In the genomic region with DNA sequence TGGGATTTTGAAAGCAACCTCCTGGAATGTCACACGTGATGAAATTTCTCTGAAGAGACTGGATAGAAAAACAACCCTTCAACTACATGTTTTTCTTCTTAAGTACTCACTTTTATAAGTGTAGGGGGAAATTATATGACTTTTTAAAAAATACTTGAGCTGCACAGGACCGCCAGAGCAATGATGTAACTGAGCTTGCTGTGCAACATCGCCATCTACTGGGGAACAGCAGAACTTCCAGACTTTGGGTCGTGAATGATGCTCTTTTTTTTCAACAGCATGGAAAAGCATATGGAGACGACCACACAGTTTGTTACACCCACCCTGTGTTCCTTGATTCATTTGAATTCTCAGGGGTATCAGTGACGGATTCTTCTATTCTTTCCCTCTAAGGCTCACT, we compare ENCODE assay signal across 8 mouse cellular contexts. TPM values are rescaled to one million over a fixed set of nuclear protein-coding genes. Genes with fewer than 3 reads are reported as not detected.
A peak's percentile ranks its signal among the peaks of the same experiment; 100 is the strongest.
DNase-seq lines count a peak whose midpoint lies in the region; ATAC-seq lines count a peak whose summit lies in the region.

No protein-coding gene starts in this region.

- no peaks in the 10 kb centered on the region for H3K36me3 ChIP-seq in heart, embryonic 12.5 days

- H3K27me3 ChIP-seq in heart, embryonic 12.5 days (replicated peaks), result peaks cover 28% of the 10 kb centered on the region; the same call in 1 of the 2 replicates

- H3K27ac ChIP-seq in heart, embryonic 12.5 days (ENCODE audit: poor library complexity, severe bottlenecking), result no peak overlapping the region

- no peak overlapping the region for H3K9ac ChIP-seq in heart, embryonic 12.5 days

- WGBS in heart, embryonic 12.5 days, result 2% methylated on average over 6 of the region's 6 CpGs

- no peak overlapping the region for H3K4me2 ChIP-seq in heart, embryonic 12.5 days

- no peaks in the 10 kb centered on the region; the same call in 1 of the 2 replicates for H3K4me1 ChIP-seq in heart, embryonic 12.5 days (replicated peaks)

- intact Hi-C loops in heart, postnatal 36 days (cut with DNase I), result loop anchor here (1.0 kb wide), 2 partner anchors 66 to 160 kb away; no protein-coding TSS in a partner anchor

- no peaks in the 10 kb centered on the region for H3K9me3 ChIP-seq in heart, embryonic 12.5 days (replicated peaks)

- DNase-seq in heart, adult 8-10 months (ENCODE audit: low spot score), result peak; percentile 40
- peak; percentile 79 for DNase-seq in embryo, embryonic 11 days
- DNase-seq in heart, postnatal 36 days, result peak; percentile 56 to 69
- DNase-seq in layer of hippocampus, postnatal 25 days (ENCODE audit: extremely low spot score in 1 of 2, low spot score in 1 of 2), result peak; percentile 20 to 76
- DNase-seq in right cerebral cortex, postnatal 14 days, result peak; percentile 73

- no peak for ATAC-seq in heart, embryonic 12.5 days (ENCODE audit: insufficient number of reproducible peaks, low FRiP score)
- ATAC-seq in activated CD4-positive, CD25-positive, alpha-beta regulatory T cell, adult 4 months, result peak; percentile 57
- ATAC-seq in megakaryocyte-erythroid progenitor cell, adult 5-6 weeks (replicated peaks; ENCODE audit: low FRiP score, low TSS enrichment, poor library complexity, severe bottlenecking), result peak; percentile 67

- H3K4me3 ChIP-seq in heart, embryonic 12.5 days, result no peak overlapping the region

RNA-seq across cellular contexts. Expression of a gene that starts 8.9 kb away (rescaled TPM):
- not detected for total RNA-seq in heart, adult 8-10 months (2022)
- polyA plus RNA-seq in heart, embryonic 12.5 days (2016; fragmentation: Nextera tagmentation; extraction: Ambion mirVana), result not detected in 2 replicates
- 1 to 10 TPM; 2.0 to 4.3 TPM for polyA plus RNA-seq in activated CD4-positive, CD25-positive, alpha-beta regulatory T cell, adult 4 months (2017; shearing (Covaris generic))
- total RNA-seq in heart, postnatal 36 days (2021), result not detected
- total RNA-seq in layer of hippocampus, postnatal 25 days (2021), result not detected
- total RNA-seq in megakaryocyte-erythroid progenitor cell, adult 5-6 weeks (2014; fragmentation: Nextera tagmentation), result not detected in 2 replicates
- not detected in 2 replicates for total RNA-seq in megakaryocyte-erythroid progenitor cell, adult 5-6 weeks (2017)

RNA-seq across cellular contexts. Expression of a gene that starts 39.8 kb away (rescaled TPM):
- total RNA-seq in heart, adult 8-10 months (2022), result 1 to 10 TPM; 1.7 to 5.5 (median 4.9) TPM
- polyA plus RNA-seq in heart, embryonic 12.5 days (2016; fragmentation: Nextera tagmentation; extraction: Ambion mirVana), result 1.9 and 3.0 TPM in 2 replicates
- 10 to 100 TPM; 24.5 to 28.7 TPM for polyA plus RNA-seq in activated CD4-positive, CD25-positive, alpha-beta regulatory T cell, adult 4 months (2017; shearing (Covaris generic))
- 1 to 10 TPM; 6.3 to 8.0 TPM for total RNA-seq in heart, postnatal 36 days (2021)
- total RNA-seq in layer of hippocampus, postnatal 25 days (2021), result 1 to 10 TPM; 1.7 to 2.9 TPM
- total RNA-seq in megakaryocyte-erythroid progenitor cell, adult 5-6 weeks (2014; fragmentation: Nextera tagmentation), result 11.5 and 30.2 TPM in 2 replicates
- total RNA-seq in megakaryocyte-erythroid progenitor cell, adult 5-6 weeks (2017), result 3.1 and 6.2 TPM in 2 replicates

RNA-seq across cellular contexts. Expression of a gene that starts 47.4 kb away (rescaled TPM):
- total RNA-seq in heart, adult 8-10 months (2022), result not detected
- polyA plus RNA-seq in heart, embryonic 12.5 days (2016; fragmentation: Nextera tagmentation; extraction: Ambion mirVana), result 0.14 and 0.28 TPM in 2 replicates
- polyA plus RNA-seq in activated CD4-positive, CD25-positive, alpha-beta regulatory T cell, adult 4 months (2017; shearing (Covaris generic)), result under 1 TPM; 0.20 to 0.37 TPM
- total RNA-seq in heart, postnatal 36 days (2021), result not detected
- not detected for total RNA-seq in layer of hippocampus, postnatal 25 days (2021)
- total RNA-seq in megakaryocyte-erythroid progenitor cell, adult 5-6 weeks (2014; fragmentation: Nextera tagmentation), result 14.1 and 24.4 TPM in 2 replicates
- 9.7 and 15.2 TPM in 2 replicates for total RNA-seq in megakaryocyte-erythroid progenitor cell, adult 5-6 weeks (2017)

RNA-seq across cellular contexts. Expression of a gene that starts 56.8 kb away (rescaled TPM):
- total RNA-seq in heart, adult 8-10 months (2022), result 10 to 100 TPM; 15.7 to 18.2 (median 18.0) TPM
- polyA plus RNA-seq in heart, embryonic 12.5 days (2016; fragmentation: Nextera tagmentation; extraction: Ambion mirVana), result 9.3 and 9.8 TPM in 2 replicates
- not detected for polyA plus RNA-seq in activated CD4-positive, CD25-positive, alpha-beta regulatory T cell, adult 4 months (2017; shearing (Covaris generic))
- 10 to 100 TPM; 41.3 to 43.4 TPM for total RNA-seq in heart, postnatal 36 days (2021)
- under 1 TPM in 1 of 2 experiments, not detected in 1; 0.23 TPM for total RNA-seq in layer of hippocampus, postnatal 25 days (2021)
- total RNA-seq in megakaryocyte-erythroid progenitor cell, adult 5-6 weeks (2014; fragmentation: Nextera tagmentation), result not detected in 2 replicates
- not detected in 2 replicates for total RNA-seq in megakaryocyte-erythroid progenitor cell, adult 5-6 weeks (2017)

Comparison
In these comparisons a context has a peak if more than half of its experiments do, and no peak if none do; other contexts are left out.
1. RNA of a gene that starts 47.4 kb away (total RNA-seq): 9.7 to 24.4 TPM in megakaryocyte-erythroid progenitor cell, adult 5-6 weeks; not detected in heart, adult 8-10 months, not detected in heart, postnatal 36 days and not detected in layer of hippocampus, postnatal 25 days; every median in the first group is over 10 times any median in the second.
2. Peak in every context shown above with its lines, with median percentiles within 50 percentile points of each other: DNase-seq.